Mouse (Mus musculus): ENCODE measurements around the gene 2410004P03Rik. TPM values are rescaled to one million over a fixed set of nuclear protein-coding genes. Genes with fewer than 3 reads are reported as not detected.

2410004P03Rik gene
- polyA plus RNA-seq, 1 experiment from 2014 or later, result 1.5 TPM

GRCm38 (mm10) chr12:17015711-17016110 lies 4.2 kb upstream of the 2410004P03Rik start:
- H3K27me3 ChIP-seq, result no peaks in the 10 kb centered on the region
- H3K36me3 ChIP-seq, result no peaks in the 10 kb centered on the region
- H3K4me1 ChIP-seq, result 0 out of 2 replicates have a peak, but pooled peaks cover 6% of the 10 kb centered on the region
- no peak overlapping the region for H3K4me3 ChIP-seq
- 66% methylated on average over 2 of the region's 2 CpGs for whole genome bisulfite sequencing
- no peak overlapping the region for H3K9ac ChIP-seq
- H3K27ac ChIP-seq, result no peak overlapping the region
- no peak overlapping the region for H3K4me2 ChIP-seq
- no peak for ATAC-seq (ENCODE audit: borderline replicate concordance, extremely low read depth, low FRiP score, low TSS enrichment)
- H3K9me3 ChIP-seq, result no peaks in the 10 kb centered on the region

- no peak overlapping the region for H3K27ac ChIP-seq
- no peak overlapping the region for H3K4me2 ChIP-seq
- H3K4me3 ChIP-seq, result no peak overlapping the region
- ATAC-seq (ENCODE audit: borderline replicate concordance, extremely low read depth, low FRiP score, low TSS enrichment), result no peak; the same call in 1 of the 2 replicates
- no peaks in the 10 kb centered on the region for H3K27me3 ChIP-seq
- 0 out of 2 replicates have a peak, but pooled peaks cover 6% of the 10 kb centered on the region for H3K4me1 ChIP-seq
- H3K9ac ChIP-seq, result no peak overlapping the region
- 60% methylated on average over 2 of the region's 2 CpGs for WGBS
- no peaks in the 10 kb centered on the region for H3K9me3 ChIP-seq
- H3K36me3 ChIP-seq, result no peaks in the 10 kb centered on the region
Measured at GRCm38 (mm10) chr12:17012067-17012899, 756 bp upstream of the 2410004P03Rik start.

GRCm38 (mm10) chr12:17009466-17009865 lies 2.1 kb downstream of the 2410004P03Rik start:
- Histone ChIP-seq H3K4me2 (no peak overlapping the region), H3K4me1 (0 out of 2 replicates have a peak, but pooled peaks cover 6% of the 10 kb centered on the region), H3K9me3 (no peaks in the 10 kb centered on the region), H3K36me3 (no peaks in the 10 kb centered on the region), H3K27me3 (no peaks in the 10 kb centered on the region), H3K4me3 (no peak overlapping the region), H3K27ac (no peak overlapping the region), H3K9ac (no peak overlapping the region)
- no peak for ATAC-seq (ENCODE audit: borderline replicate concordance, extremely low read depth, low FRiP score, low TSS enrichment)
- WGBS, result 96% methylated on average over 6 of the region's 6 CpGs

DNA sequence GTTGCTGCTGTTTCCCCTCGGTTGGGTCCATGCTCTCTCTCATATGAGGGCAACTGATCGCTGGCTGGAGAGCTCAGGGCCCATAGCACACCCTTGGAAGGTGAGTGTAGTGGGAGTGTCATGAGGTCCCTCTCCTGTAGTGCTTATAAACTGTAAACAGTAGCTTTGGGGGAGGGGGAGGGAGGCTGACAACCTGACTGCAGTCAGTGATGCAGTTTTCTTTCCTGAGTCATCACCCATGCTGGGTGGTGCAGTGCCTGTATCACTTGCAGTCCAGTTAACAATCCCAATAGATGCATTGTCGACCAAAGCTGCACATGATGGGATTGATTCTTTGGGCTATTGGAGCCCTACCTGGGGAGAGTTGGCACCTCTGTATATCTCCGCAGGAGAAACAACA lies 10.3 kb downstream of the 2410004P03Rik start:
- Histone ChIP-seq H3K27me3 (peaks cover 24% of the 10 kb centered on the region; the same call in 1 of the 2 replicates), H3K9me3 (no peaks in the 10 kb centered on the region), H3K4me1 (peaks cover 10% of the 10 kb centered on the region), H3K36me3 (no peaks in the 10 kb centered on the region), H3K9ac (no peak overlapping the region), H3K4me2 (no peak overlapping the region), H3K4me3 (no peak overlapping the region), H3K27ac (no peak overlapping the region)
- no peak for ATAC-seq (ENCODE audit: borderline replicate concordance, extremely low read depth, low FRiP score, low TSS enrichment)
- 42% methylated on average over 4 of the region's 4 CpGs for WGBS

- 31% methylated on average over 6 of the region's 6 CpGs for WGBS
- Histone ChIP-seq H3K9me3 (no peaks in the 10 kb centered on the region), H3K4me1 (peaks cover 10% of the 10 kb centered on the region), H3K4me2 (peak overlapping the region; percentile 84), H3K27me3 (peaks cover 24% of the 10 kb centered on the region; the same call in 1 of the 2 replicates), H3K27ac (no peak overlapping the region), H3K36me3 (no peaks in the 10 kb centered on the region), H3K9ac (no peak overlapping the region), H3K4me3 (no peak overlapping the region)
- no peak for ATAC-seq (ENCODE audit: borderline replicate concordance, extremely low read depth, low FRiP score, low TSS enrichment)
Measured at GRCm38 (mm10) chr12:17000628-17001027, 10.9 kb downstream of the 2410004P03Rik start.

DNA sequence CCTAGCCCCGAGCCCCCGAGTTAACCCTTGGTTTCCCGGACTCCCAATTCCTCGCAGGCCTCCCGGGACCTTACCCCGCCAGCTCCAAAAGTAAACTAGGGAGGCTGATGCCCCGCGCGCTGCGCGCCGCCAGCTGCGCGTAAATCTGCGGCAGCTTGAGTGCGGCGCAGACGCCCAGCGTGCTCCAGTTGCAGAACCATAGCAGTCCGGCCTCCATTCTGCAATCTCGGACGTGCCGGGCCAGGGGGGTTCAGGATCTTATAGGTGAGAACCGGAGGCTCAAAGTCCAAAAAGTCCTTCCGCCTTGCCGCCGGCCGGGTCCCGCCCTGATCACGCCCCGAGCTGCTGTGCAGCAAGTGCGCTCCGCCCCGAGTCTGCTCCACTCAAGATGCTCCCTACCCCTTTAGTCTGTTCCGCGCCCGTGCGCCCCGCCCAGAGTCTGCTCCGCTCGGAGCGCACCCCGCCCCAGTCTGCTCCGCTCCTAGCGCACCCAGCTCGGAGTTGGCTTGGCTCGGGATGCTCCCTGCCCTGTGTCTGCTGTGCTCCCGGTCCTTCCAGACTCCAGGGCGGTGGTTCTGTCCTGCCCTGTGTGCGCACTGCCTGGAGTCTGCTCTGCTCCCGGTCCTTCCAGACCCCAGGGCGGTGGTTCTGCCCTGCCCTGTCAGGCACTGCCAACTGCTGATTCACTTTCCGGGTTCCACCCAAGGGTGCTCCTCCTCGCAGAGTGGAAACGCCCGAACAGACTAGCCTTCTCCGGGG lies 11.6 kb downstream of the 2410004P03Rik start, which contains the start of gene Pqlc3:
Gene Pqlc3, minus strand, starts transcription at position 670 of the 759 bp plus-strand sequence.
- peak within 1 kb of the TSS; percentile 42 for H3K9ac ChIP-seq
- H3K4me3 ChIP-seq, result peak within 1 kb of the TSS; percentile 56
- peak; percentile 95 for ATAC-seq (ENCODE audit: borderline replicate concordance, extremely low read depth, low FRiP score, low TSS enrichment)
- H3K4me2 ChIP-seq, result peak within 1 kb of the TSS; percentile 84
- H3K27me3 ChIP-seq, result peaks cover 24% of the 10 kb centered on the region; the same call in 1 of the 2 replicates
- no peaks in the 10 kb centered on the region for H3K36me3 ChIP-seq
- peaks cover 10% of the 10 kb centered on the region for H3K4me1 ChIP-seq
- WGBS, result 0% methylated on average over 57 of the region's 57 CpGs
- H3K9me3 ChIP-seq, result no peaks in the 10 kb centered on the region
- H3K27ac ChIP-seq, result no peak within 1 kb of the TSS; the same call in 1 of the 2 replicates

DNA sequence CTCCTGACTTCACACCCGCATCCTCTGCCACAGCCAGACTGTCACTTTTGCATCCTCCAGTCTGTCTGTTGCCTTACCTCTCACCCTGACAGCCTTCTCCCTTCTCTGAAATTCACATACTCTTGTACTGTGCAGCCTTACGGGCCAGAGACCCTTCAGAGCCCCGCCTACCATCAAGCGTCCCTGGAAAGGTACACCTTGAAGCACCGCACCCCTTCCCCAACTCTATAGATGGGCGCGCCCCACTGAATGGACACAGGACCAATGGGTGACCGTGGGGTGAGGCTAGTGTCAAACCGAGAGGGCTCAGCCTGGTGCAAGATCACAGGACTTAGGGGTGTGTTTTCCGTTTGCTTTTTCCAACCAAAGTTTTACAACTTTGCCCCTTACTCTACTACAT lies 12.4 kb downstream of the 2410004P03Rik start:
- ATAC-seq (ENCODE audit: borderline replicate concordance, extremely low read depth, low FRiP score, low TSS enrichment), result peak; percentile 20; the same call in 1 of the 2 replicates
- peak overlapping the region; percentile 56 for H3K4me3 ChIP-seq
- H3K4me1 ChIP-seq, result peaks cover 10% of the 10 kb centered on the region
- 0 out of 2 replicates have a peak overlapping the region, but pooled peaks have one; percentile 42 for H3K9ac ChIP-seq
- peak overlapping the region; percentile 84 for H3K4me2 ChIP-seq
- WGBS, result 4% methylated on average over 10 of the region's 10 CpGs
- no peaks in the 10 kb centered on the region for H3K36me3 ChIP-seq
- H3K27me3 ChIP-seq, result peaks cover 24% of the 10 kb centered on the region; the same call in 1 of the 2 replicates
- no peak overlapping the region for H3K27ac ChIP-seq
- no peaks in the 10 kb centered on the region for H3K9me3 ChIP-seq

DNA sequence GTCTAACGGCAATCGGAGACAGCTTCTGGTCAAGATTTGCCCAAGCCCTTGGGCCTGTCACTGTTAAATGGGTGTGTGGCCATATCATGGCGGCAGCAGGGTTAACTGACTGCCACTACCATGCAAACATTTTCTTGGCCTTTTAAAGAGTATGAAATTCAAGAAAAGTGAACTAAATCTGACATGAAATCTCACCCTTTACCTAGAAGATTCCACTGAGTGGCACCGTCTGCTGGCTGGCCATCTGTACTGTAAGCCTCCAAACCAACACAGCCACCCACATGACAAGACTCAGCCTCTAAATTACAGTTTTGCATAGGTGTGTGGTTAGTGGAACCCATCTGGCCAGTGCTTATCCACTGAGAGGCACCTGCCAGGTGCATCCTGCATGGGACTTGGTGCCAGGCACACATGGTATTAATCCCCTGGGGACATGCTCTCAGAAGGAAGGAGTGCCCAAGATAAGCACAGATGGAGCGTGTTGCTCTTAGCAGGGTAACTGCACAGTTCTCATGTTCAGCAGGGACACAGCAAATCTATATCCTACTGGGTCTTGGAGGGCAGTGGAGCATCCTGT lies 14.6 kb downstream of the 2410004P03Rik start:
- no peaks in the 10 kb centered on the region for H3K36me3 ChIP-seq
- H3K4me1 ChIP-seq, result peaks cover 10% of the 10 kb centered on the region
- H3K9ac ChIP-seq, result no peak overlapping the region
- H3K4me2 ChIP-seq, result no peak overlapping the region
- no peak overlapping the region for H3K4me3 ChIP-seq
- H3K9me3 ChIP-seq, result no peaks in the 10 kb centered on the region
- no peak for ATAC-seq (ENCODE audit: borderline replicate concordance, extremely low read depth, low FRiP score, low TSS enrichment)
- peaks cover 24% of the 10 kb centered on the region; the same call in 1 of the 2 replicates for H3K27me3 ChIP-seq
- 87% methylated on average over 5 of the region's 5 CpGs for WGBS
- no peak overlapping the region for H3K27ac ChIP-seq

DNA sequence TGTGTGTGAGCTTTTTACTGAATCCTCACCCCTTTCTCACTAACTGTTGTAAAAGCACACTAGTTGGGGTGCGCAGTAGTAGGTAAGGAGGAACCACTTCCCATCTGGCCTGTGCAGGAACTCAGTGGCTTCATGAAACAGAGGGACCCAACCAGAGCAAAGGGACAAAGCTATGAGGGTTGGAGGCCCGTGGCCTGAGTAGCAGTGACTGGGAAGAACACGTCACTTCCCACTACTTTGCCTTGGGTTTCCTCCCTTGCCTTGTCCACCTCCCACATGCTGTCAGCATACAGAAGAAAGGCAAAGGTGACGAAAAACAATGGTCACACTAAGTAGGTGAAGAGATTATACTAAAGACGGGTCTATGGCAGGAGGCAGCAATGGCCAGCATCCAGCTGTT lies 15.2 kb downstream of the 2410004P03Rik start:
- no peaks in the 10 kb centered on the region for H3K9me3 ChIP-seq
- H3K36me3 ChIP-seq, result no peaks in the 10 kb centered on the region
- H3K9ac ChIP-seq, result no peak overlapping the region
- peaks cover 10% of the 10 kb centered on the region for H3K4me1 ChIP-seq
- H3K4me3 ChIP-seq, result no peak overlapping the region
- no peak for ATAC-seq (ENCODE audit: borderline replicate concordance, extremely low read depth, low FRiP score, low TSS enrichment)
- H3K27me3 ChIP-seq, result peaks cover 20% of the 10 kb centered on the region; the same call in 1 of the 2 replicates
- no peak overlapping the region for H3K27ac ChIP-seq
- 80% methylated on average over 5 of the region's 5 CpGs for WGBS
- H3K4me2 ChIP-seq, result no peak overlapping the region

GRCm38 (mm10) chr12:16994291-16994690 lies 17.2 kb downstream of the 2410004P03Rik start:
- peaks cover 5% of the 10 kb centered on the region for H3K4me1 ChIP-seq
- no peaks in the 10 kb centered on the region for H3K9me3 ChIP-seq
- 0 out of 2 replicates have a peak, but pooled peaks cover 11% of the 10 kb centered on the region for H3K27me3 ChIP-seq
- no peak overlapping the region for H3K9ac ChIP-seq
- 68% methylated on average over 2 of the region's 2 CpGs for WGBS
- H3K27ac ChIP-seq, result no peak overlapping the region
- no peak overlapping the region for H3K4me2 ChIP-seq
- H3K36me3 ChIP-seq, result no peaks in the 10 kb centered on the region; the same call in 1 of the 2 replicates
- H3K4me3 ChIP-seq, result no peak overlapping the region
- ATAC-seq (ENCODE audit: borderline replicate concordance, extremely low read depth, low FRiP score, low TSS enrichment), result no peak

DNA sequence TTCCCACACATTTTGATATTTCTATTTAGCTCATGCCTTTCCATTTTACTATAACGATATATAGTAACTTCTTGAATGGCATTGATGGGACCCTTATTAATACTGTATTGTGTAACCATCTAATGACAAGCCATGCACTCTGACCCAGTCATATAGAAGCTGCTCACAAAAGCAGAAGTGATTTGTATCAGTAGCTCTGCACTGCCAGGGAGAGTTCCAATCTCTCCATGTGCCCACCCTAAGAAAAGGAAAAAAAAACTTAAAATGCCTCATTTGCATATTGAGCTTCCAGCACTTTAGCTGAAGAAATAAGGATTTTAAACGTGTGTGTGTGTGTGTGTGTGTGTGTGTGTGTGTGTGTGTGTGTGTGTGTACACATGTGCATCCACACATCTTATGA lies 19.2 kb downstream of the 2410004P03Rik start:
- Histone ChIP-seq H3K4me2 (no peak overlapping the region), H3K27ac (no peak overlapping the region), H3K4me1 (no peaks in the 10 kb centered on the region), H3K4me3 (no peak overlapping the region), H3K9me3 (no peaks in the 10 kb centered on the region), H3K27me3 (no peaks in the 10 kb centered on the region), H3K9ac (no peak overlapping the region), H3K36me3 (peaks cover 3% of the 10 kb centered on the region; the same call in 1 of the 2 replicates)
- WGBS, result 75% methylated on average over 2 of the region's 2 CpGs
- ATAC-seq (ENCODE audit: borderline replicate concordance, extremely low read depth, low FRiP score, low TSS enrichment), result no peak
